8 mouse cellular contexts compared by ENCODE assay signal in genomic region chr15:25269345-25269996, GRCm38 (mm10).
DNase-seq lines count a peak whose midpoint lies in the region; ATAC-seq and TF ChIP-seq lines count a peak whose summit lies in the region.

No protein-coding gene starts in this region.

- H3K36me3 ChIP-seq in myocyte (ENCODE audit: control insufficient read depth, insufficient read depth): no peaks in the 10 kb centered on the region

- WGBS in cerebellum, adult 2 months: 70% methylated on average over 12 of the region's 12 CpGs

- no peaks in the 10 kb centered on the region for H3K4me1 ChIP-seq in cerebellum, adult 2 months (ENCODE audit: control insufficient read depth, insufficient read depth, low read length)

- ATAC-seq in hematopoietic stem cell, adult 5-6 weeks (replicated peaks in 1 of 2; ENCODE audit: insufficient read depth in 1 of 2, low FRiP score in 2 of 2, low TSS enrichment in 1 of 2, low read depth in 1 of 2, poor library complexity in 2 of 2, severe bottlenecking in 2 of 2): peak; percentile 89 to 91

- DNase-seq in heart, adult 11 months: peak; percentile 92
- DNase-seq in heart, postnatal 14 days: no peak
- peak; percentile 11 for DNase-seq in urinary bladder, postnatal 14 days (ENCODE audit: low spot score)
- DNase-seq in urinary bladder, postnatal 4 days (ENCODE audit: low spot score in 2 of 2): no peak
- DNase-seq in cerebellum, adult 2 months: no peak
- no peak for DNase-seq in gastrocnemius, adult 2 months

- H3K79me2 ChIP-seq in myocyte (ENCODE audit: control insufficient read depth, insufficient read depth): no peaks in the 10 kb centered on the region

- no peak overlapping the region for H3K27ac ChIP-seq in cerebellum, adult 2 months (ENCODE audit: insufficient read depth, low read length)
- no peak overlapping the region for H3K27ac ChIP-seq in gastrocnemius, adult 2 months

- peak overlapping the region; percentile 75 for H3K4me2 ChIP-seq in myocyte (ENCODE audit: low read depth)

- no peak for TF ChIP-seq POLR2A in myocyte (IDR thresholded peaks at IDR 0.05; ENCODE audit: insufficient read length, low read depth)
- no peak for TF ChIP-seq POLR2A in cerebellum, adult 2 months (IDR thresholded peaks at IDR 0.05; ENCODE audit: borderline replicate concordance, insufficient read depth, low read length)

- H3K4me3 ChIP-seq in myocyte: no peak overlapping the region
- H3K4me3 ChIP-seq in cerebellum, adult 2 months (replicated peaks; ENCODE audit: insufficient read depth, low read depth, low read length): no peak overlapping the region
- no peak overlapping the region for H3K4me3 ChIP-seq in gastrocnemius, adult 2 months

- no peak for TF ChIP-seq CTCF in cerebellum, adult 2 months (IDR thresholded peaks at IDR 0.05; ENCODE audit: borderline replicate concordance, insufficient read depth, low read depth, low read length)
- no peak for TF ChIP-seq CTCF in gastrocnemius, adult 2 months (IDR thresholded peaks at IDR 0.05)

- H3K27me3 ChIP-seq in myocyte (ENCODE audit: control insufficient read depth, insufficient read depth, insufficient read length): no peaks in the 10 kb centered on the region
- no peaks in the 10 kb centered on the region; the same call in 1 of the 2 replicates for H3K27me3 ChIP-seq in cerebellum, adult 2 months (ENCODE audit: control insufficient read depth, insufficient read depth, low read length)

- no peak overlapping the region for H3ac ChIP-seq in myocyte (ENCODE audit: control insufficient read depth, insufficient read length)

- intact Hi-C loops in heart, postnatal 14 days (cut with DNase I): no loop called here
- intact Hi-C loops in gastrocnemius, adult 2 months (cut with DNase I): no loop called here

TF ChIP-seq in myocyte, 11 proteins besides CTCF, POLR2A, EP300 and RAD21:
- no peak for TF ChIP-seq TCF12 (IDR thresholded peaks at IDR 0.05; ENCODE audit: insufficient read depth, poor library complexity, severe bottlenecking)
- TF ChIP-seq CEBPB (IDR thresholded peaks at IDR 0.05; ENCODE audit: insufficient read depth, poor library complexity, severe bottlenecking): peak; percentile 66; the same call in 1 of the 2 replicates
- TF ChIP-seq USF1 (IDR thresholded peaks at IDR 0.05; ENCODE audit: low read depth): no peak
- no peak for TF ChIP-seq REST (IDR thresholded peaks at IDR 0.05; ENCODE audit: insufficient read depth, insufficient read length)
- peak in 1 of 3 experiments; percentile 12 for TF ChIP-seq MYOG (IDR thresholded peaks at IDR 0.05; ENCODE audit: control insufficient read depth in 1 of 3, insufficient read depth in 1 of 3, insufficient read length in 2 of 3, low read depth in 2 of 3)
- TF ChIP-seq TCF3 (IDR thresholded peaks at IDR 0.05; ENCODE audit: insufficient read length, low read depth): no peak
- no peak for TF ChIP-seq MAX (IDR thresholded peaks at IDR 0.05; ENCODE audit: low read depth)
- TF ChIP-seq MYOD1 (IDR thresholded peaks at IDR 0.05; ENCODE audit: control insufficient read depth in 1 of 3, insufficient read length in 2 of 3, low read depth in 2 of 3): peak in 2 of 3 experiments; percentile 25 to 36
- no peak for TF ChIP-seq E2F4 (IDR thresholded peaks at IDR 0.05; ENCODE audit: insufficient read depth)
- no peak for TF ChIP-seq POLR2AphosphoS2 (IDR thresholded peaks at IDR 0.05; ENCODE audit: insufficient read length, low read depth)
- no peak for TF ChIP-seq SRF (IDR thresholded peaks at IDR 0.05; ENCODE audit: control insufficient read depth, insufficient read length, low read depth)

Comparison
In these comparisons a context has a peak if more than half of its experiments do, and no peak if none do; other contexts are left out.
1. DNase-seq: peak in heart, adult 11 months (single experiment) and urinary bladder, postnatal 14 days (single experiment); none in heart, postnatal 14 days (0 of 2), urinary bladder, postnatal 4 days (0 of 2), cerebellum, adult 2 months (0 of 2) and gastrocnemius, adult 2 months (single experiment).